Mouse (Mus musculus): Measurements from ENCODE around the gene Csf2ra. TPM values are rescaled to one million over a fixed set of nuclear protein-coding genes. Genes with fewer than 3 reads are reported as not detected.
"Not testable (repeated sequence)": the region's sequence is repeated elsewhere in the genome, so short reads cannot be mapped to it uniquely, and the experiment has no call there.

Csf2ra gene
- polyA plus RNA-seq (2015; fragmentation: Nextera tagmentation; extraction: Ambion mirVana) = 33.5 and 35.2 TPM in 2 replicates

DNA sequence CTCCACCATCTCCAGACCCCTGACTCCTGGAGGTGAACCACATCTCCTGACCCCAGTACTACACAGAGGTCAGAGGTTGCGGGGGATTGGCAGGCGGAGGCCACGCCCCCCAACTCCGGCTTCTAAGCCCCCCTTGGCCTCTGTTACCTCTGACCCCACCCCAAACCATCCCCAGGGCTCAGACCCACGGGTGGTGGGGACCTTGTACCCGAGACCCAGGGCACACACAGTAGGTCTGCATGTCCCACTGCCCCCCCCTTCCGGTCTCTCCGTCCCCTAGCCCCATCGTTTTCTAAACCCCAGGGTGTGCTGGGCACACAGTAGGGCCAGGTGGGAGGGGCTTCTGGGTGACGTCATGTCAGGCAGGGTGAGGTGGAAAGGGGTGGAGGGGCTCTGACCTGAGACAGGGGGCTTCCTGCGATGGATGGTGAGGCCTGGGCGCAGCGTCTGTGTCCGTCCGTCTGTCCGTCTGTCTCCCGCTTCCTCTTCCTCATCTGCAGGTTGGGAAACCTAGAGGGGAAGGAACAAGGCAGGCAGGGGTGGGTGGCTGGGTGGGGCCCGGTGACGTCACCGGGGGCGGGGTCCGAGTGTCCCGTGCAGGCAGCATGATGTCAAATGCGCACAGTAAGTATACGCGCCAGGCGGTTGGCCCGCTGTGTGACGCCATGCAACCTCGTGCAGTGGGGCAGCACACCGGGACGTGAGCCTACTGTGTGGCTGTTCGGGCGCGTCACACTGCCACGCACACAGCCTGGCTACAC, at the start of gene Csf2ra:
Gene Csf2ra (minus strand): TSS at position 489 of the 761 bp plus-strand sequence.
- Histone ChIP-seq H3K27me3 (replicated peaks) (peaks cover 9% of the 10 kb centered on the region; the same call in 1 of the 2 replicates), H3K9me3 (0 out of 2 replicates have a peak, but pooled peaks cover 12% of the 10 kb centered on the region), H3K9ac (peak within 1 kb of the TSS; percentile 63), H3K4me2 (peak within 1 kb of the TSS; percentile 71), H3K4me3 (peak within 1 kb of the TSS; percentile 60), H3K4me1 (peaks cover 7% of the 10 kb centered on the region; the same call in 1 of the 2 replicates), H3K36me3 (peaks cover 8% of the 10 kb centered on the region), H3K27ac (replicated peaks) (peak within 1 kb of the TSS; percentile 84)
- 49% methylated on average over 36 of the region's 36 CpGs for WGBS
- no peak for ATAC-seq (ENCODE audit: extremely low read depth, insufficient number of reproducible peaks, low FRiP score, low TSS enrichment)

DNA sequence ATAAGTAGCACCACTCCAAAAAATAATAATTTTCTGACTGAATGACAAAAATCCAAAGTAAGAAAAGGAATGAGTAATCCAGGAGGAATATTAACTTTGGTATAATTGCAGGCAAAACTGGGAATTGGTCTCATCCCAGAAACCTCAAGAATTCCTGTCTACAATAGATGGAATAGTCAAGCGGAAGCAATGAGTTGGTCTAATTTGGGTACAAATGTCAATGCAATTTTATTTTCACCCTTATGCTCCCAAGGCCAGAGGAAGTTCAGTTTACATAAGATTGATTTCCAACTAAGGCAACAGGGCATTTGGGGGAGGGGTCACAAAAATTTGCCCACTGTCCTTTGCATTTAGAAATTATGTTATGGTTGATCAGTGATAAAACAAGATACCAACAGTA, 47.2 kb upstream of the Csf2ra start:
- H3K27ac ChIP-seq (replicated peaks) = no peak overlapping the region
- H3K9me3 ChIP-seq = no peaks in the 10 kb centered on the region
- no peak for ATAC-seq (ENCODE audit: extremely low read depth, insufficient number of reproducible peaks, low FRiP score, low TSS enrichment)
- H3K9ac ChIP-seq = no peak overlapping the region
- H3K27me3 ChIP-seq (replicated peaks) = no peaks in the 10 kb centered on the region
- H3K4me2 ChIP-seq = no peak overlapping the region
- no peaks in the 10 kb centered on the region for H3K4me1 ChIP-seq
- H3K36me3 ChIP-seq = no peaks in the 10 kb centered on the region
- H3K4me3 ChIP-seq = no peak overlapping the region
- WGBS = 82% methylated on average over 1 of the region's 1 CpGs

DNA sequence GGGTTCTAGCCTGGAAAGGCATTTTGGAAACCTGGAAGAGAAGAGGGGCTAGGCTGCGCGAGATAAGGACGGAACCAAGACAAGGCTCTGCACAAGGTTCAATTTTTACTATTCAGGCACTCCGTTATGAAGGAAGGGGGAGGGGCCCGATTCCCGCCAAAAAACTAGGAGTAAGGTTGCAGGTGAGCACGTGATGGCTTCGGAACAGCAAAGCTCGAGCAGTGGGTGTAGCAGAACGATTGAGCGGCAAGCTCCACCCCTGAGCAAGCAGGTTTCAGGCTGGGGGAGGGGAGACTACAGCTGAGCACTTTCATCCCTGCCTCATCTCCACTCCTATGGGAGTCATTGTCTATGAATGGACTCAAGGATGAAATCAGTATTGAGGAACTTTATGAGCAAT, 40.9 kb upstream of the Csf2ra start:
- 23% methylated on average over 11 of the region's 11 CpGs for WGBS
- ATAC-seq (ENCODE audit: extremely low read depth, insufficient number of reproducible peaks, low FRiP score, low TSS enrichment); H3K4me3 ChIP-seq; H3K9ac ChIP-seq; H3K27ac ChIP-seq (replicated peaks); H3K4me2 ChIP-seq; H3K4me1 ChIP-seq; H3K27me3 ChIP-seq (replicated peaks); H3K9me3 ChIP-seq; H3K36me3 ChIP-seq: not testable (repeated sequence)

DNA sequence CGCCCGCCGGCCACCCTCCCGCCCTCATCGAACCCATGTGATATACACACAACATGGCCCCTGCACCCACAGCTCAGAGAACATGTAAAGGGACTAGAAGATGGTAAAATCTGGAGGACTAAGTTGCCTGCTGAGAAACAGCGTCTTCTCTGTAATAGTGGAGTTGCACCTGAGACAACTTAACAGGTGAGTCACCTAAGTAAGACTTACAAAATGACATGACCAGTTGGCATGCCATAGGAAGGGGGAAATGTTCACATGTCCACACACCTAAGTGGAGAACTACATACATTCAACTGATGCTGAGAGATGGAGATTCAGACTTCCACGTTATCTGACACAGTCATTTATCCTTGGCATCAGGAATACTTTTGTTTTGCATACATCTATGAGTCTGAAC, 38.9 kb upstream of the Csf2ra start:
- Histone ChIP-seq H3K9me3 (no peaks in the 10 kb centered on the region), H3K27ac (replicated peaks) (no peak overlapping the region), H3K27me3 (replicated peaks) (0 out of 2 replicates have a peak, but pooled peaks cover 5% of the 10 kb centered on the region), H3K4me3 (no peak overlapping the region), H3K4me1 (no peaks in the 10 kb centered on the region), H3K9ac (no peak overlapping the region), H3K36me3 (no peaks in the 10 kb centered on the region), H3K4me2 (no peak overlapping the region)
- 19% methylated on average over 7 of the region's 7 CpGs for WGBS
- ATAC-seq (ENCODE audit: extremely low read depth, insufficient number of reproducible peaks, low FRiP score, low TSS enrichment) = no peak

DNA sequence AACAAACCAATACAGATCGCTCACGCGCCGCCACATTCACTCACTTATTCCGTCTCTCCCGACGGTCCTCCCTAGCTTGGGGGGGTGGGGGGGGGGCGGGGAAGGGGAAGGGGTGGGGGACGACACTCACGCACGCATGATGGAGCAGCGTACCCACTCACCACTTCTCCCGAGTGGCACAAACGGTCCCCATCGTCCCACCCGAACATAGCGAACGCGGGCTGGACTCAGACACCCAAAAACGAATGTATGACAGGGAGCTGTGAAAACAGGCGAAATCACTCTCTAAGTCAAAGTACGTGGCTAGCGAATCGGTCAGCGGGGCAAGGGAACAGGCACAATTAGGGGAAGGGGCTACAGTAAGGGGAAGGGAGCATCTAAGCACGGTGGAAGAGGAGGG, 38.4 kb upstream of the Csf2ra start:
- Histone ChIP-seq H3K9me3 (no peaks in the 10 kb centered on the region), H3K27ac (replicated peaks) (no peak overlapping the region), H3K4me3 (no peak overlapping the region), H3K9ac (no peak overlapping the region), H3K27me3 (replicated peaks) (0 out of 2 replicates have a peak, but pooled peaks cover 5% of the 10 kb centered on the region), H3K4me1 (no peaks in the 10 kb centered on the region), H3K36me3 (no peaks in the 10 kb centered on the region), H3K4me2 (no peak overlapping the region)
- 3% methylated on average over 25 of the region's 26 CpGs for WGBS
- no peak for ATAC-seq (ENCODE audit: extremely low read depth, insufficient number of reproducible peaks, low FRiP score, low TSS enrichment)

DNA sequence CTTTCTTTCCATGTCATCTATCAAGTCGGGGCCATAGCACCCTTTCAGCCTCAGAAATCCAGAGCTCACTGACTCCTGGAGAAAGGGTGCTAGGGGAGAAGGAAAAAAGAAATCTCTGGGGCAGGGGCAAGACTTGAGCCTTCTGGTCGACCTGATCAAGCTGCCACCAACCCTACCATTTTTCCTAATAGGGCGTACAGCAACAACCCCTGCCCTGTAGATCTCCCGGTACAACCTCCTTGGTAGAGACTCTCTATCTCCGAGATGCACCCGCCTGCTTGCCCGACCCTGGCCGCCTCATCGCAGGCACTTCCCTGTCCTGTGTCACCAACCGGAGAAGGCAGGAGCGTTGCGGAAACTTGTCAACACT, 38.0 kb upstream of the Csf2ra start:
- Histone ChIP-seq H3K4me1 (no peaks in the 10 kb centered on the region), H3K9ac (no peak overlapping the region), H3K27ac (replicated peaks) (no peak overlapping the region), H3K4me2 (no peak overlapping the region), H3K36me3 (no peaks in the 10 kb centered on the region), H3K9me3 (no peaks in the 10 kb centered on the region), H3K27me3 (replicated peaks) (0 out of 2 replicates have a peak, but pooled peaks cover 5% of the 10 kb centered on the region), H3K4me3 (no peak overlapping the region)
- WGBS = 2% methylated on average over 12 of the region's 12 CpGs
- ATAC-seq (ENCODE audit: extremely low read depth, insufficient number of reproducible peaks, low FRiP score, low TSS enrichment) = no peak

DNA sequence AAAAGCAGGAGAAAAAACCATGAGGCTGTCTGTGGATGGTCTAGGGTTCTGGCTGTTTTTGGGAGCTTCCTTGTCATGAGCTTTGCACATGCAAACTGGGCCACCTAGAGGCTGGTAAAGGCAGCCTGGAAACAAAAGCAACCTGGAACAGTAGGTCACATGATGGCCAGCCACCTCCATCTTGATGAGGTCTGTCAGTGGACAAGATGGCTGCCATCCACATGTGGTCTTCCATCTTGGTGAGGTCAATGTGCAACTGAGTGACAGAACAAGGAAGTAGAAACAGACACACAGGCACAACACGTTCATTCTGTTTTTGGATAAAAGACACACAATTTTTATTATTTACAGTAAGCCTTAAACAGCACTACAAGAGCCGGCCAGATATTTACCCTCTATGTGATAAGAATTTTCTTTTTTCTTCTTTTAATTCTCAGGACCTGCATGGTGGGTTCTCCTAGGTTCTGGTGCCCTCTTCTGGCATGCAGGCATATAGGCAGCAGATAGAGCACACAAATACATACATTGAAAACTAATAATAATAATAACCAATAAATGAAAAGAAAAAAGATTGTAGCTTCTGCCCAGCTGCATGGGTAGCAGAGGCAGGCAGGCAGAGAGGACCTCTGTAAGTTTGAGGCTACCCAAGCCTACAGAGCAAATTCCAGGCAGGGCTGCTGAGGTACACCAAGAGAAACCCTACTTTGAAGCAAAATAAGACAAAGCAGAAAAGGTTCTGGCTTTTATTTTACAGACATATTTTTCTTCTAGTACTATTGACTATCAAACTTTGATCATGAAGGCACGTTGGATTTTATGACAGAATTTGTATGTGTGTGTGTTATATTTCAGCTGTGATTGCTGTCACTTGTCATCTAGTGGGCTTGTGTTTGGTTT, 37.4 kb upstream of the Csf2ra start:
- Histone ChIP-seq H3K4me2 (no peak overlapping the region; the same call in 1 of the 2 replicates), H3K4me3 (peak overlapping the region; percentile 23; the same call in 1 of the 2 replicates), H3K27me3 (replicated peaks) (0 out of 2 replicates have a peak, but pooled peaks cover 5% of the 10 kb centered on the region), H3K27ac (replicated peaks) (no peak overlapping the region), H3K9ac (no peak overlapping the region), H3K36me3 (no peaks in the 10 kb centered on the region), H3K4me1 (no peaks in the 10 kb centered on the region), H3K9me3 (no peaks in the 10 kb centered on the region)
- ATAC-seq (ENCODE audit: extremely low read depth, insufficient number of reproducible peaks, low FRiP score, low TSS enrichment) = no peak
- WGBS = 18% methylated on average over 3 of the region's 3 CpGs

DNA sequence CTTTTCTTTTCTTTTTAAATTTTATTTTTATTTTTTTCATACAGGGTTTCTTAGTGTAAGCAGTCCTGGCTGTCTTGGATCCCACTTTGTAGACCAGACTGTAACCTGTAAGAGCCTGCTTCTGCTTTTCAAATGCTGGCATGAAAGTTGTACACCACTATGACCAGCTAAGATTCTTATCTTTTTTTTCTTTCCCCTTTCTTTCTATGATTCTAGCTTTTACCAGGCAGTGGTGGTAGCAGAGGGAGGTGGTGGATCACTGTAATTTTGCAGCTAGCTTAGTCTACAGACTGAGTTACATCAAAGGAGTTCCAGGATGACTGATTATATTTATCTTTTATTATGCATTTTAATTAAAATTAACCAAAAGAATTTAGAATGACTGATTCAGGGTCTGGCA, 36.7 kb upstream of the Csf2ra start:
- no peak overlapping the region for H3K9ac ChIP-seq
- ATAC-seq (ENCODE audit: extremely low read depth, insufficient number of reproducible peaks, low FRiP score, low TSS enrichment) = no peak
- H3K36me3 ChIP-seq = no peaks in the 10 kb centered on the region
- H3K4me3 ChIP-seq = no peak overlapping the region
- H3K9me3 ChIP-seq = no peaks in the 10 kb centered on the region
- no peaks in the 10 kb centered on the region for H3K4me1 ChIP-seq
- no peak overlapping the region for H3K27ac ChIP-seq (replicated peaks)
- H3K4me2 ChIP-seq = no peak overlapping the region
- H3K27me3 ChIP-seq (replicated peaks) = 0 out of 2 replicates have a peak, but pooled peaks cover 5% of the 10 kb centered on the region

DNA sequence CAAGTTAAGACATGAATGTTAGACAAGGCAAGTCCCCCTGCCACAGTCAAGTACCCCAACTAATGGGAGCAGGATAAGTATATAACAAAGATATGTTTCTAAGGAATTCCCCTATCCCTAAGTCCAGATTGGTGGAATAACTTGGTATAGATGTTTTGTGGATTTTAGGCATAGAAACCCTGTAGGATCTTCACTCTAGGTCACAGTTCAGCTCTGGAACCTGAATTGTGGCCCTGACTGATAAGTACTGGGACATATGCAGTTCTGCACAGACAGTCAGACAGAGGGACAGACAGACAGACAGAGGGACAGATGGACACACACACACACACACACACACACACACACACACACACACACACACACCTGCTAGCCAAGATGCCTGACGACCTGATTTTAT, 36.0 kb upstream of the Csf2ra start:
- Histone ChIP-seq H3K9ac (no peak overlapping the region), H3K4me3 (no peak overlapping the region), H3K9me3 (no peaks in the 10 kb centered on the region), H3K27ac (replicated peaks) (no peak overlapping the region), H3K4me1 (no peaks in the 10 kb centered on the region), H3K27me3 (replicated peaks) (0 out of 2 replicates have a peak, but pooled peaks cover 3% of the 10 kb centered on the region), H3K36me3 (no peaks in the 10 kb centered on the region), H3K4me2 (no peak overlapping the region)
- no peak for ATAC-seq (ENCODE audit: extremely low read depth, insufficient number of reproducible peaks, low FRiP score, low TSS enrichment)
- WGBS = no CpG with 5 or more reads among the region's 1 CpGs

DNA sequence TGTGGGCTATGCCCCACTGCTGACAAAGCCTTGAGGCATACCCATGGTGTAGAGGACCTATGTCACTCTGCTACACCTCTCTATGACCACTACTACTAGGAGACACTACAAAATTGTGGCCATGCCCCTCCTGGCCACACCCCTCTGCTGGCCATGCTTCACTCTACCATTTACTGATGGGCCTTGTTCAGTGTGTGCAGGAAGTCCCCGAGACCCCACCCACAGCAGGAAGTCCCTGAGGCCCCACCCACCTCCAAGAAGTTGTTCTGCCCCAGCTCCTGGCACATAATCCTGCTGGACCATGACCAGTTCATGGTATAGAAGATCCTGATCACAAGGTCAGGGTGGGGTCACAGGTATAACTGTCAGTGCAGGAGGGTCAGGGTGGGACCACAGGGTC, 33.0 kb upstream of the Csf2ra start:
- Histone ChIP-seq H3K4me3 (no peak overlapping the region), H3K36me3 (no peaks in the 10 kb centered on the region), H3K9ac (no peak overlapping the region), H3K4me1 (no peaks in the 10 kb centered on the region), H3K4me2 (no peak overlapping the region), H3K27me3 (replicated peaks) (no peaks in the 10 kb centered on the region), H3K9me3 (no peaks in the 10 kb centered on the region), H3K27ac (replicated peaks) (no peak overlapping the region)
- ATAC-seq (ENCODE audit: extremely low read depth, insufficient number of reproducible peaks, low FRiP score, low TSS enrichment) = no peak
- 71% methylated on average over 1 of the region's 1 CpGs for WGBS

DNA sequence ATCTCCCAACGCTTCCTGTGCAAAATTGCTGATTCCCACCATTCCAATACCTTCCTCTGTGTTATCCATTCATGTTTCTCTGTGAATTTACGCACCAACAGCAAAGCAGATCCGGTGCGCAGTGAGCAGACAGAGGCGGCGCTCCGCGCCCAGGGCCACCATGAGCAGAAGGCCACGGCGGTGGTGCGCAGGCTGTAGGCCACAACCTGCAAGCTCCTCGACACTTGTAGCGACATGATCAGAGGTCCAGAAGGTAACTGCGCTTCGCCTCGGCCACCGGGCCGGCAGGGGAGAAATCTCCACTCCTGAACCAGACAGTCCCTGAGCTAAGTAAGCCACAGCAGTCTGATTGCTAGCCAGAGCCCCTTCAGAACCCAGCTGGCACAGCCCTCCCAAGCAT, 29.5 kb upstream of the Csf2ra start:
- Histone ChIP-seq H3K4me3 (no peak overlapping the region), H3K4me2 (no peak overlapping the region), H3K9ac (no peak overlapping the region), H3K27ac (replicated peaks) (no peak overlapping the region), H3K27me3 (replicated peaks) (no peaks in the 10 kb centered on the region), H3K4me1 (no peaks in the 10 kb centered on the region), H3K9me3 (0 out of 2 replicates have a peak, but pooled peaks cover 7% of the 10 kb centered on the region), H3K36me3 (no peaks in the 10 kb centered on the region)
- WGBS = 82% methylated on average over 18 of the region's 18 CpGs
- ATAC-seq (ENCODE audit: extremely low read depth, insufficient number of reproducible peaks, low FRiP score, low TSS enrichment) = no peak
